Mouse (Mus musculus) thymus, adult 2 months (tissue): ENCODE data around the gene Cpsf3. TPM values are rescaled to one million over a fixed set of nuclear protein-coding genes. Genes with fewer than 3 reads are reported as not detected.

ENCODE experiments used
- DNase-seq: peaks from one replicate; pipeline ENCODE4 v3.0.0; 2021
- H3K27ac ChIP-seq: fragments of 200-500 bp; 2 replicates; pipeline ENCODE4 v1.5.1; 2012; ENCODE audit warnings: low read length, control low read depth; ENCODE audit not compliant: control insufficient read depth, insufficient read depth
- H3K27me3 ChIP-seq: fragments of 200-500 bp; 2 replicates; pipeline ENCODE4 v1.6.1; 2012; ENCODE audit warnings: mild to moderate bottlenecking, low read length, moderate library complexity, mixed read lengths; ENCODE audit not compliant: control insufficient read depth, insufficient read depth
- H3K36me3 ChIP-seq: fragments of 200-500 bp; 2 replicates; pipeline ENCODE4 v1.6.1; 2012; ENCODE audit warnings: mild to moderate bottlenecking, low read length, moderate library complexity; ENCODE audit not compliant: control insufficient read depth, insufficient read depth
- H3K4me1 ChIP-seq: fragments of 200-500 bp; replicated peaks from 2 replicates; pipeline ENCODE4 v1.6.1; 2012; ENCODE audit warnings: low read length; ENCODE audit not compliant: control insufficient read depth, insufficient read depth
- H3K4me3 ChIP-seq: fragments of 200-500 bp; 2 replicates; pipeline ENCODE4 v1.5.1; 2012; ENCODE audit warnings: mild to moderate bottlenecking, low read length, control low read depth, moderate library complexity; ENCODE audit not compliant: control insufficient read depth, insufficient read depth
- CTCF ChIP-seq: fragments of 200-500 bp; IDR thresholded peaks from 2 replicates; pipeline ENCODE4 v1.5.1; 2012; ENCODE audit warnings: mild to moderate bottlenecking, control low read depth, low read length, moderate library complexity, borderline replicate concordance; ENCODE audit not compliant: control insufficient read depth, poor library complexity, insufficient read depth; ENCODE audit errors: extremely low read depth
- POLR2A ChIP-seq: fragments of 200-500 bp; IDR thresholded peaks from 2 replicates; pipeline ENCODE4 v1.6.1; 2012; ENCODE audit warnings: mild to moderate bottlenecking, low read length, control low read depth, moderate library complexity; ENCODE audit not compliant: control insufficient read depth, poor library complexity, insufficient read depth; ENCODE audit errors: extremely low read depth
- WGBS: fragments of 180-500 bp; shearing (Covaris S2); methylation state at CpG from one replicate; pipeline ENCODE4 v1.1.7; 2018; 5-methylcytosine and 5-hydroxymethylcytosine counted together
- polyA plus RNA-seq: library from polyadenylated mRNA; depleted of rRNA; stranded (reverse); fragments of >200 nt; gene quantifications from 2 replicates; pipeline ENCODE4 v1.2.3, GENCODE M21; 2012

Gene Cpsf3
- polyA plus RNA-seq, 1 experiment, result 28.6 TPM

DNA sequence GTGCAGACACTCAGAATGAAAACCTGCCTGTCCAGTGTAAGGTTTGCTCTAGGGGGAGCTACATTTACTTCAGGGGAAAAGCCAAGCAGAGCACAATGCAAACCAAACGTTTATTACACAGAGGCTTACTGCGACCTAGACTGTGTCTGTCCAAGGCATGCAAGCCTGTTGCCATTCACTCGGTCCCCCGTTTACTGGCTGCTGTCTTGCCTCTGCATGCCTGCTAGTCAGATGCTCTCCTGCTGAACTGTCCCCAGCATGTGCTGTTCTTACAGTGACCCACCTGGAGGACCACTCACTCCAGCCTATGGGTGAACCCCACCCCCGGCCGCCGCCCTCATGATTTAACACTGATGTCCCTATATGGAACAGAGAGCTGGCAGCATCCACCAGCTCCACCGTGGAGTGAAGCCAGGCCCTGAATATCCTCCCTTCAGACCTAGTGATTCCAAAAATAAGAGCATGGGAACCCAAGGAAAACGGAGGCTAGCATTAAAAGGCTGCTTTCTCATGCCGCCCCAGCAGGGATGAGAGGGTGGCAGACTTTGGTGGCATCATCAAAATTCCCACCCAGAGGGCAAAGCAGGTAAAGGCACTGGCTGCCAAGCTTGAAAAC lies 45.9 kb downstream of the Cpsf3 start:
- no peaks in the 10 kb centered on the region for H3K4me1 ChIP-seq
- WGBS, result 92% methylated on average over 10 of the region's 10 CpGs

DNA sequence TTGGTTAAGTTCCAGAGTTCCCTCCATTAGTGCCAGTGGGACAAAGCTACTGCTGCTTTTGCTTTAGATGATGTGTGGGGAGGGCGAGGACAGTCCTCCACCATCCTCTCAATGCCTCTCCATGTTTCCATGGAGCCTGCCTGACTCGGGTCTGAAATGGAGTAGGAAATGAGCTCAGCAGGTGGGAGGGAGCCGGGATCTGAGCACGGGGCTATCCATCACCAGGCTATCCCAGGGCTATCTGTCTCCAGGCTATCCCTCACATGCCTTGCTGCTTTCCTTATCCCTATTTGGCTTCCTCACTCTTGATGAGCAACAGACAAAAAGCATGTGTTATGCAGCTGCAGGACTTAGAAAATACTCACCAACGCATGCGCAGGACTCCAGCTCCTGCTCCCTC lies 46.5 kb downstream of the Cpsf3 start:
- 94% methylated on average over 6 of the region's 6 CpGs for WGBS
- peaks cover 84% of the 10 kb centered on the region for H3K36me3 ChIP-seq
- H3K27ac ChIP-seq, result no peak overlapping the region
- H3K4me3 ChIP-seq, result no peak overlapping the region
- no peak for TF ChIP-seq POLR2A
- H3K27me3 ChIP-seq, result no peaks in the 10 kb centered on the region
- no peak for DNase-seq
- H3K4me1 ChIP-seq, result no peaks in the 10 kb centered on the region

More for the DNA sequence above, 45.9 kb downstream of the Cpsf3 start:
- DNase-seq, result no peak
- Histone ChIP-seq H3K36me3 (peaks cover 81% of the 10 kb centered on the region), H3K27ac (no peak overlapping the region; the same call in 1 of the 2 replicates), H3K27me3 (no peaks in the 10 kb centered on the region), H3K4me3 (no peak overlapping the region)
- TF ChIP-seq POLR2A (no peak), CTCF (no peak)

DNA sequence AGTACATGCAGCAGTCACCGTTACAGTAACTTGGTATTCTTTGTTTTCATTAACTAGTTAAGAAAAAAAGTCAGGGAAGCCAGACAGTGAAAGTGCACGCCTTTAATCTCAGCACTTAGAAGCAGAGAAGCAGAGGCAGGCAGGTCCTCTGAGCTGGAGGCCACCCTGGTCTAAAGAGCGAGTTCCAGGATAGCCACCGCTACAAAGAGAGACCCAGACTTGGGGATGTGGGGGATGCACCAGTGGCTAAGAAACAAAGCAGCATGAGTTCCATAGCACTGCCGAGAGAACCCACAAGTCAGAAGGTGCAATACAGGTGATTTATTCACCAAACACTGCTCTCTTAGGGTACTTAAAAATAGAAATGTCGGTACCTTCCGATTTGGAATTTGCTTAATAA lies 47.8 kb downstream of the Cpsf3 start:
- TF ChIP-seq CTCF (no peak), POLR2A (no peak)
- no peak for DNase-seq
- Histone ChIP-seq H3K27ac (no peak overlapping the region), H3K4me3 (no peak overlapping the region), H3K4me1 (no peaks in the 10 kb centered on the region), H3K27me3 (no peaks in the 10 kb centered on the region), H3K36me3 (peaks cover 79% of the 10 kb centered on the region)
- 96% methylated on average over 7 of the region's 7 CpGs for WGBS

DNA sequence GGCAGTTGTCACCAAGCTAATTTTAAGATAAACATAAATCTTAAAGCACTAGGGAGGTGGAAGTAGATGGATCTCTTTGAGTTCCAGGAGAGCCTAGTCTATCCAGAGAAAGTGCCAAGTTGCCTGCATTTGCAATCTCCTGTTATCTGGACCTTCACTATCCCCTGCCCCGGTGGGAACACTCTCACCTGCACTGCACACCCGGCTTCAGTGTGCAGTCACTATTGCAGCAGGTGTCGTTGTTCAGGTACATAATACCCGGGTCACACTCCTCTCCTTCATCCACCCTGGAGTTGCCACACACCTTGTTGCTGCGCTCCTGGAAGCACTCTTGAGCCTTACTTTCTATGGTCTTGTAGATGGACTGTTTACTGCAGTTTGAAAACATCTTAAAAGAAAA lies 48.6 kb downstream of the Cpsf3 start:
- H3K4me3 ChIP-seq, result no peak overlapping the region
- DNase-seq, result no peak
- no peaks in the 10 kb centered on the region for H3K27me3 ChIP-seq
- no peaks in the 10 kb centered on the region for H3K4me1 ChIP-seq
- TF ChIP-seq POLR2A (no peak), CTCF (no peak)
- WGBS, result 99% methylated on average over 5 of the region's 5 CpGs
- H3K36me3 ChIP-seq, result peaks cover 72% of the 10 kb centered on the region
- no peak overlapping the region for H3K27ac ChIP-seq

DNA sequence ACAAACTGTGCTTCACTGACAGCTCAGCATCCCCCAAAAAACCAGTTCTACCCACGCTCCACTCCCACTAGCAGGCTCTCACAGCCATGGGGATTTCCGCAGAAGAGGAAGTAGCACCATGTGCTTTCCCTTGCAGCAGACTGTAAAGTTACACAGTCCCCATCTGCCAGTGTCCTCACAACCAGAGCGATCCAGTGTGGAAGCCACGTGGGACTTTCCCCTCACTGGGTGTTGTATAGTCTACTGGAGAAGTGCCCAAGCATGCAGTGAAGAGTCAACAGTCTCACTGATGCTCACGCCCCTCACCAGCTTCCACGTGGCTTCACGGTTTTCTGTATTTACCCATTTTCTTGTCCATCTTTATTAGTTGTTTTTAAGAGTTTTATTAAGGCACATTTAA lies 50.7 kb downstream of the Cpsf3 start:
- Histone ChIP-seq H3K4me1 (no peaks in the 10 kb centered on the region), H3K27me3 (no peaks in the 10 kb centered on the region), H3K36me3 (peaks cover 71% of the 10 kb centered on the region), H3K27ac (no peak overlapping the region), H3K4me3 (no peak overlapping the region)
- no peak for TF ChIP-seq CTCF
- no peak for TF ChIP-seq POLR2A
- 57% methylated on average over 7 of the region's 7 CpGs for WGBS
- no peak for DNase-seq

DNA sequence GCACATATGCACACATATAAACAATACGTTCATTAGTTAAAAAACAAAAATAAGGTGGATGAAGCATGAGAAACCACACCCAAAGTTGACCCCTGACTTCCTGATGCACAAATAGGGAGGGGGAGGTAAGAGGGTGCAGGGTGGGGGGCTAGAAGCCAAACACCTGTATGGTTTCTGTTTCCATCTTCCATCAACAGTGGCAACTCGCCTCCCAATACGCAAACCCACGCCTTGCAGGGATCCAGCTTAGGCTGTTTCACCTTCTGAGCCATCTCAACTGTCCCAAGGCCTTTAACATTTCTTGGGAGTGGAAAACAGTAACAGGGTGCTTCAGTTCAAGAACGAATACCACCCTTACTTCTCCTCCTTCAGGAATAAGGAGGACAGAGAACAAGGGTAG lies 52.0 kb downstream of the Cpsf3 start:
- Histone ChIP-seq H3K27me3 (no peaks in the 10 kb centered on the region), H3K4me3 (no peak overlapping the region), H3K36me3 (peaks cover 70% of the 10 kb centered on the region), H3K4me1 (no peaks in the 10 kb centered on the region), H3K27ac (no peak overlapping the region)
- WGBS, result 97% methylated on average over 5 of the region's 5 CpGs
- DNase-seq, result no peak
- no peak for TF ChIP-seq POLR2A
- no peak for TF ChIP-seq CTCF

DNA sequence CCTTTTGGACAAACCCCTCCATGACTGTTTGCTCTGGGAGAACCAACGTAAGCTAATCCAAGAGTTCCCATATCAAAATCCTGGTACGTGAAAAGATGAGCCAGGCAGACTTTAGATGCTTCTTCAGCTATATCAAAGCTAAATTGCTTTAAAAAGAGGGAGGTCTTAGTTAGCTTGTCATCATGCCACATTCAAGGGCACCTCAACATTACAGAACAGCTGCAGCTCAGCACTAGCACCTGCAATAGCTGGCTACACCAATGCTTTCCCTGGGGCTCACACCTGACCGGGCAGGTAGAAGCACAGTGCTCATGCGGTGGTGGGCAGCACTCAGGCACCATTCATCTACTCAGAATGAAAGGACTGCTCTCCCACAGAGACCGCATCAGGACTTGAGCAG lies 55.5 kb downstream of the Cpsf3 start:
- WGBS, result 98% methylated on average over 5 of the region's 5 CpGs
- H3K4me3 ChIP-seq, result no peak overlapping the region

More for the DNA sequence above, 55.5 kb downstream of the Cpsf3 start:
- no peaks in the 10 kb centered on the region for H3K27me3 ChIP-seq
- H3K4me1 ChIP-seq, result no peaks in the 10 kb centered on the region
- TF ChIP-seq POLR2A (no peak), CTCF (no peak)
- peaks cover 57% of the 10 kb centered on the region for H3K36me3 ChIP-seq
- no peak for DNase-seq
- H3K27ac ChIP-seq, result no peak overlapping the region
